Mouse (Mus musculus) retina, adult 2 months (tissue): ENCODE measurements around the gene Drosha.
"Not testable (repeated sequence)": the region's sequence is repeated elsewhere in the genome, so short reads cannot be mapped to it uniquely, and the experiment has no call there.

ENCODE experiments used
- DNase-seq: peaks from one replicate; pipeline ENCODE4 v3.0.0-alpha.2; 2012; ENCODE audit warnings: low read depth, low spot score

The Drosha gene

GRCm38 (mm10) chr15:12931481-12931880, 106.9 kb downstream of the Drosha start:
- DNase-seq = no peak

GRCm38 (mm10) chr15:12936217-12936732, 111.7 kb downstream of the Drosha start:
- DNase-seq = no peak

- not testable (repeated sequence) for DNase-seq
These were observed 112.7 kb downstream of the Drosha start for GRCm38 (mm10) chr15:12937326-12937725.

GRCm38 (mm10) chr15:12941106-12941505, 116.5 kb downstream of the Drosha start:
- no peak for DNase-seq

GRCm38 (mm10) chr15:12941651-12942180, 117.1 kb downstream of the Drosha start:
- DNase-seq = no peak

- no peak for DNase-seq
These were observed 117.8 kb downstream of the Drosha start for GRCm38 (mm10) chr15:12942424-12942823.

GRCm38 (mm10) chr15:12958051-12958450, 133.4 kb downstream of the Drosha start:
- DNase-seq = no peak

- no peak for DNase-seq
These were observed 137.6 kb downstream of the Drosha start for GRCm38 (mm10) chr15:12962179-12962578.

GRCm38 (mm10) chr15:12965209-12965608, 140.6 kb downstream of the Drosha start:
- peak; percentile 15 for DNase-seq

- no peak for DNase-seq
These were observed 144.2 kb downstream of the Drosha start for GRCm38 (mm10) chr15:12968815-12969214.

- DNase-seq = no peak
These were observed 147.8 kb downstream of the Drosha start for GRCm38 (mm10) chr15:12972441-12972840.
